29 mouse cellular contexts compared by ENCODE assay signal in the genomic region with DNA sequence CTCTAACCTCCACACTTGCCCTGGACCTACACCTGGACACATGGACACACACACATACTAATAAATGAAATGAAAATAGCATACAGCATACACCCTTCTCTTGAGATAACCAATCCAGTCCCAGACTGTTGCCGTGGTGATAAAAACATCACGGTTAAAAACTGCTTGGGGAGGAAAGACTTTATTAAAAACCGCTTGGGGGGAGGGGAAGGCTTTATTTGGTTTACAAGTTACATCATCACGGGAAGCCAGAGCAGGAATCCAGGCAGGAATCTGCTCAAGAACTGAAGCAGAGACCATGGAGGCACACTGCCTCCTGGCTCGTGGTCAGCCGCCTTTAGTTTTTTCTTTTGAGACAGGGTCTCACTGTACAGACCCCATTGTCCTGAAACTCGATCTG. TPM values are rescaled to one million over a fixed set of nuclear protein-coding genes. Genes with fewer than 3 reads are reported as not detected.
"Had no signal": no experiment of that assay in that cellular context is flagged by ENCODE, and none has a peak within 500 bp of the region (broad histone marks: within the 10 kb centered on the region; RNA-seq: fewer than 3 reads in every experiment).

No protein-coding gene starts in this region.

- H3K4me3 ChIP-seq: kidney, embryonic 15.5 days; left cerebral cortex, adult 2 months; limb, embryonic 10.5 days; limb, embryonic 13.5 days; liver, embryonic 12.5 days; liver, embryonic 15.5 days; midbrain, embryonic 13.5 days; neural tube, embryonic 12.5 days; neural tube, embryonic 15.5 days; stomach, embryonic 15.5 days had no signal

- H3K9me3 ChIP-seq: kidney, embryonic 15.5 days; limb, embryonic 10.5 days; limb, embryonic 13.5 days; liver, embryonic 12.5 days; liver, embryonic 15.5 days; midbrain, embryonic 13.5 days; neural tube, embryonic 12.5 days; neural tube, embryonic 15.5 days; stomach, embryonic 15.5 days had no signal

- H3K27ac ChIP-seq: kidney, embryonic 15.5 days; left cerebral cortex, adult 2 months; limb, embryonic 10.5 days; limb, embryonic 13.5 days; liver, embryonic 12.5 days; liver, embryonic 15.5 days; midbrain, embryonic 13.5 days; neural tube, embryonic 12.5 days; neural tube, embryonic 15.5 days; stomach, embryonic 15.5 days had no signal

- ATAC-seq: liver, embryonic 12.5 days; lung, postnatal 0 days; midbrain, embryonic 13.5 days had no signal

- H3K9ac ChIP-seq: kidney, embryonic 15.5 days; limb, embryonic 13.5 days; liver, embryonic 12.5 days; liver, embryonic 15.5 days; midbrain, embryonic 13.5 days; neural tube, embryonic 12.5 days; neural tube, embryonic 15.5 days; stomach, embryonic 15.5 days had no signal

- DNase-seq: kidney, adult 11 months; kidney, adult 8-10 months; kidney, postnatal 10 days; kidney, postnatal 36 days; layer of hippocampus, postnatal 36 days; liver; lung, postnatal 4 days; retina, postnatal 1 day; right cerebral cortex, postnatal 25 days; spleen, adult 18-20 months; thymus, postnatal 36 days had no signal

- H3K36me3 ChIP-seq: kidney, embryonic 15.5 days; limb, embryonic 10.5 days; limb, embryonic 13.5 days; liver, embryonic 12.5 days; liver, embryonic 15.5 days; midbrain, embryonic 13.5 days; neural tube, embryonic 12.5 days; neural tube, embryonic 15.5 days; stomach, embryonic 15.5 days had no signal

- H3K4me2 ChIP-seq: kidney, embryonic 15.5 days; limb, embryonic 13.5 days; liver, embryonic 12.5 days; liver, embryonic 15.5 days; midbrain, embryonic 13.5 days; neural tube, embryonic 12.5 days; neural tube, embryonic 15.5 days; stomach, embryonic 15.5 days had no signal

- H3K4me1 ChIP-seq: limb, embryonic 13.5 days; liver, embryonic 12.5 days; liver, embryonic 15.5 days; neural tube, embryonic 15.5 days; stomach, embryonic 15.5 days had no signal

- H3K27me3 ChIP-seq: kidney, embryonic 15.5 days; limb, embryonic 13.5 days; liver, embryonic 12.5 days; liver, embryonic 15.5 days; midbrain, embryonic 13.5 days; neural tube, embryonic 12.5 days; neural tube, embryonic 15.5 days; stomach, embryonic 15.5 days had no signal

RNA-seq across cellular contexts. Expression of gene Tex46, which starts 3.4 kb away (rescaled TPM):
- total RNA-seq: layer of hippocampus, adult 8-10 months; layer of hippocampus, postnatal 10 days; layer of hippocampus, postnatal 36 days; left cerebral cortex, adult 2 months; left cerebral cortex, postnatal 10 days; megakaryocyte progenitor cell, adult 5-6 weeks; megakaryocyte-erythroid progenitor cell, adult 5-6 weeks had no signal
- polyA plus RNA-seq: kidney, embryonic 15.5 days; limb, embryonic 10.5 days; limb, embryonic 13.5 days; liver, embryonic 12.5 days; liver, embryonic 15.5 days; lung, postnatal 0 days; midbrain, embryonic 13.5 days; neural tube, embryonic 12.5 days; neural tube, embryonic 15.5 days; stomach, embryonic 15.5 days; thymus, postnatal 0 days; urinary bladder, adult 2 months had no signal

RNA-seq across cellular contexts. Expression of gene Lactbl1, which starts 8.8 kb away (rescaled TPM):
- total RNA-seq: layer of hippocampus, postnatal 36 days had no signal
- polyA plus RNA-seq: kidney, embryonic 15.5 days; limb, embryonic 10.5 days; liver, embryonic 12.5 days; liver, embryonic 15.5 days; lung, postnatal 0 days; midbrain, embryonic 13.5 days; neural tube, embryonic 12.5 days; stomach, embryonic 15.5 days; urinary bladder, adult 2 months had no signal
